Mouse (Mus musculus) neural tube, embryonic 11.5 days (tissue): Measurements from ENCODE around the gene Tbc1d13. TPM values are rescaled to one million over a fixed set of nuclear protein-coding genes. Genes with fewer than 3 reads are reported as not detected.
A peak's percentile ranks its signal among the peaks of the same experiment; 100 is the strongest.

Experiments used
- ATAC-seq: fragments of 200-750 bp; cut with Nextera tagmentation; 2 replicates; pipeline ENCODE4 v1.8.0; 2017; ENCODE audit warnings: moderate number of reproducible peaks, mild to moderate bottlenecking, moderate TSS enrichment, moderate library complexity; ENCODE audit not compliant: insufficient read depth, low FRiP score, low TSS enrichment
- DNase-seq: peaks from one replicate; pipeline ENCODE4 v3.0.0-alpha.2; 2015; ENCODE audit warnings: low spot score
- H3K27ac ChIP-seq: fragments of 300-500 bp; sonication (generic); 2 replicates; pipeline ENCODE4 v1.5.1; 2014; ENCODE audit warnings: low read depth, mild to moderate bottlenecking, low read length
- H3K27me3 ChIP-seq: fragments of 300-500 bp; sonication (generic); 2 replicates; pipeline ENCODE4 v1.6.1; 2014; ENCODE audit warnings: mild to moderate bottlenecking, low read length, mixed read lengths; ENCODE audit not compliant: control insufficient read depth, insufficient read depth
- H3K36me3 ChIP-seq: fragments of 300-500 bp; sonication (generic); 2 replicates; pipeline ENCODE4 v1.6.1; 2014; ENCODE audit warnings: mild to moderate bottlenecking, low read length, moderate library complexity, mixed read lengths; ENCODE audit not compliant: control insufficient read depth, insufficient read depth
- H3K4me1 ChIP-seq: fragments of 300-500 bp; sonication (generic); 2 replicates; pipeline ENCODE4 v1.6.1; 2014; ENCODE audit warnings: low read length, mixed read lengths; ENCODE audit not compliant: control insufficient read depth, insufficient read depth
- H3K4me2 ChIP-seq: fragments of 300-500 bp; sonication (generic); 2 replicates; pipeline ENCODE4 v1.6.1; 2014; ENCODE audit warnings: low read depth, mild to moderate bottlenecking, moderate library complexity
- H3K4me3 ChIP-seq: fragments of 300-500 bp; sonication (generic); 2 replicates; pipeline ENCODE4 v1.5.1; 2014; ENCODE audit warnings: low read depth, low read length
- H3K9ac ChIP-seq: fragments of 300-500 bp; sonication (generic); 2 replicates; pipeline ENCODE4 v1.6.1; 2014; ENCODE audit warnings: mild to moderate bottlenecking, low read length
- H3K9me3 ChIP-seq: fragments of 300-500 bp; sonication (generic); 2 replicates; pipeline ENCODE4 v1.6.1; 2016; ENCODE audit warnings: low read length; ENCODE audit not compliant: control insufficient read depth
- WGBS: fragments of 180-500 bp; shearing (Covaris S2); extraction: QIAGEN DNeasy Blood & Tissue Kit; methylation state at CpG from one replicate; pipeline ENCODE4 v1.1.7; 2014; 5-methylcytosine and 5-hydroxymethylcytosine counted together
- polyA plus RNA-seq: library from polyadenylated mRNA; unstranded; fragments of >200 nt; fragmentation: Nextera tagmentation; extraction: Ambion mirVana; gene quantifications from 2 replicates; pipeline ENCODE4 v1.2.1, GENCODE M21; 2014

Tbc1d13 gene
- 12.4 and 15.3 TPM in 2 replicates for polyA plus RNA-seq

GRCm38 (mm10) chr2:30133613-30134377, at the start of gene Tbc1d13:
Gene Tbc1d13, plus strand, starts transcription at chr2:30133746.
- Histone ChIP-seq H3K9ac (peak within 1 kb of the TSS; percentile 87), H3K27me3 (no peaks in the 10 kb centered on the region), H3K4me2 (peak within 1 kb of the TSS; percentile 92), H3K9me3 (no peaks in the 10 kb centered on the region), H3K27ac (0 out of 2 replicates have a peak within 1 kb of the TSS, but pooled peaks have one; percentile 44), H3K4me3 (peak within 1 kb of the TSS; percentile 85), H3K36me3 (peaks cover 4% of the 10 kb centered on the region; the same call in 1 of the 2 replicates), H3K4me1 (peaks cover 12% of the 10 kb centered on the region)
- ATAC-seq, result peak; percentile 90
- under 1% methylated on average over 46 of the region's 46 CpGs for WGBS
- peak; percentile 97 for DNase-seq

GRCm38 (mm10) chr2:30084113-30084512, 49.4 kb upstream of the Tbc1d13 start:
- 39% methylated on average over 5 of the region's 5 CpGs for WGBS
- no peaks in the 10 kb centered on the region for H3K9me3 ChIP-seq
- no peaks in the 10 kb centered on the region for H3K27me3 ChIP-seq
- DNase-seq, result no peak
- no peak overlapping the region for H3K9ac ChIP-seq
- H3K4me2 ChIP-seq, result peak overlapping the region; percentile 31; the same call in 1 of the 2 replicates
- no peaks in the 10 kb centered on the region for H3K4me1 ChIP-seq
- H3K4me3 ChIP-seq, result no peak overlapping the region
- no peak overlapping the region for H3K27ac ChIP-seq
- H3K36me3 ChIP-seq, result no peaks in the 10 kb centered on the region
- ATAC-seq, result no peak

GRCm38 (mm10) chr2:30084632-30085031, 48.9 kb upstream of the Tbc1d13 start:
- Histone ChIP-seq H3K27me3 (no peaks in the 10 kb centered on the region), H3K4me3 (no peak overlapping the region), H3K27ac (no peak overlapping the region), H3K9ac (peak overlapping the region; percentile 31), H3K4me2 (peak overlapping the region; percentile 31), H3K4me1 (no peaks in the 10 kb centered on the region), H3K9me3 (no peaks in the 10 kb centered on the region), H3K36me3 (no peaks in the 10 kb centered on the region)
- WGBS, result 10% methylated on average over 12 of the region's 12 CpGs
- ATAC-seq (no peak), DNase-seq (no peak)

- no peaks in the 10 kb centered on the region for H3K27me3 ChIP-seq
- WGBS, result 91% methylated on average over 4 of the region's 4 CpGs
Measured at GRCm38 (mm10) chr2:30087310-30087709, 46.2 kb upstream of the Tbc1d13 start.

GRCm38 (mm10) chr2:30091521-30091920, 42.0 kb upstream of the Tbc1d13 start:
- H3K36me3 ChIP-seq, result 0 out of 2 replicates have a peak, but pooled peaks cover 2% of the 10 kb centered on the region
- peaks cover 4% of the 10 kb centered on the region for H3K4me1 ChIP-seq
- ATAC-seq (no peak), DNase-seq (no peak)
- no peak overlapping the region for H3K4me2 ChIP-seq
- H3K27ac ChIP-seq, result no peak overlapping the region
- no peak overlapping the region for H3K9ac ChIP-seq
- H3K4me3 ChIP-seq, result no peak overlapping the region
- no peaks in the 10 kb centered on the region for H3K9me3 ChIP-seq
- 96% methylated on average over 12 of the region's 12 CpGs for WGBS
- H3K27me3 ChIP-seq, result no peaks in the 10 kb centered on the region

More at GRCm38 (mm10) chr2:30087310-30087709, 46.2 kb upstream of the Tbc1d13 start:
- Histone ChIP-seq H3K4me1 (no peaks in the 10 kb centered on the region), H3K9me3 (no peaks in the 10 kb centered on the region), H3K27ac (no peak overlapping the region), H3K4me3 (no peak overlapping the region), H3K9ac (no peak overlapping the region), H3K4me2 (no peak overlapping the region), H3K36me3 (0 out of 2 replicates have a peak, but pooled peaks cover 2% of the 10 kb centered on the region)
- no peak for DNase-seq
- no peak for ATAC-seq

- no peaks in the 10 kb centered on the region for H3K27me3 ChIP-seq
- H3K4me1 ChIP-seq, result peaks cover 4% of the 10 kb centered on the region
- DNase-seq (no peak), ATAC-seq (no peak)
- peak overlapping the region; percentile 73 for H3K4me2 ChIP-seq
- no peak overlapping the region for H3K9ac ChIP-seq
- H3K27ac ChIP-seq, result no peak overlapping the region
- 0 out of 2 replicates have a peak, but pooled peaks cover 2% of the 10 kb centered on the region for H3K36me3 ChIP-seq
- WGBS, result 60% methylated on average over 6 of the region's 6 CpGs
- H3K4me3 ChIP-seq, result peak overlapping the region; percentile 55; the same call in 1 of the 2 replicates
- H3K9me3 ChIP-seq, result no peaks in the 10 kb centered on the region
Measured at GRCm38 (mm10) chr2:30092280-30092918, 41.1 kb upstream of the Tbc1d13 start.

- Histone ChIP-seq H3K27ac (peak within 1 kb of the TSS; percentile 50; the same call in 1 of the 2 replicates), H3K27me3 (no peaks in the 10 kb centered on the region), H3K4me1 (peaks cover 4% of the 10 kb centered on the region), H3K9me3 (no peaks in the 10 kb centered on the region), H3K4me2 (peak within 1 kb of the TSS; percentile 73), H3K4me3 (peak within 1 kb of the TSS; percentile 55), H3K9ac (peak within 1 kb of the TSS; percentile 62), H3K36me3 (0 out of 2 replicates have a peak, but pooled peaks cover 2% of the 10 kb centered on the region)
- ATAC-seq, result peak; percentile 95
- peak; percentile 94 for DNase-seq
- under 1% methylated on average over 51 of the region's 51 CpGs for WGBS
Measured at GRCm38 (mm10) chr2:30093471-30094207, 39.9 kb upstream of the Tbc1d13 start, which contains the start of gene Zdhhc12. Gene Zdhhc12, minus strand, starts transcription at chr2:30093648.

- H3K9me3 ChIP-seq, result no peaks in the 10 kb centered on the region
- H3K4me3 ChIP-seq, result peak overlapping the region; percentile 55
- 0 out of 2 replicates have a peak, but pooled peaks cover 2% of the 10 kb centered on the region for H3K36me3 ChIP-seq
- ATAC-seq (no peak; the same call in 1 of the 2 replicates), DNase-seq (no peak)
- 4% methylated on average over 13 of the region's 13 CpGs for WGBS
- H3K4me2 ChIP-seq, result peak overlapping the region; percentile 73
- H3K4me1 ChIP-seq, result peaks cover 4% of the 10 kb centered on the region
- H3K27me3 ChIP-seq, result no peaks in the 10 kb centered on the region
- H3K27ac ChIP-seq, result no peak overlapping the region
- peak overlapping the region; percentile 50 for H3K9ac ChIP-seq
Measured at GRCm38 (mm10) chr2:30094208-30094588, 39.3 kb upstream of the Tbc1d13 start.
